Mouse (Mus musculus): ENCODE data around the gene Abhd13. TPM values are rescaled to one million over a fixed set of nuclear protein-coding genes. Genes with fewer than 3 reads are reported as not detected.

Abhd13 gene
- total RNA-seq, 2 experiments from 2014 or later: 6.9 to 8.2 TPM

DNA sequence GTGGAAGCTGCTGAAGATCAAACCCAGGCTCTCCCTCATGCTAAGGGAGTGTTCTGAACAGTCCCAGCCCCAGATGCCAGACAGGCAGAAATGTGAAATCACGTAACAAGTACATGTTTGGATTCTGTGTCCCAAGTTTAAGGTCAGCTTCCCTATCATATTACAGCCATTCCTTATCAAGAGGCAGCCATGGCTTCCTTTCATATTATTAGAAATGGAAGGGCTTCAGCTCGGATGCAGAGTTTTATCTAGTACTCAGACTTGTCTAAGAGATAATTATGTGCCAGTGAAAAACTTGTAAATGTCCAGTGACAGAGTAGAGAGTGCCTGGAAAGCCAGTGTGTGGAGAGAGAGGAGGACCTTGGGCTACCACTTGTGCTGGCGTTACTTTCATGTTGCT is 63.4 kb downstream of the Abhd13 start:
- H3K4me3 ChIP-seq: no peak overlapping the region
- no peak for DNase-seq
- intact Hi-C loops (cut with DNase I): loop anchor here (10.0 kb wide), 1 partner anchor 66 kb away; the partner anchor contains the start of genes Abhd13 and Lig4
- H3K27ac ChIP-seq: no peak overlapping the region
- TF ChIP-seq CTCF (IDR thresholded peaks at IDR 0.05): no peak

Other genes with a start within 250 kb of the Abhd13 start
- under 1 TPM in 1 of 2 experiments, not detected in 1; 0.08 TPM for gene Fam155a, start 206.5 kb upstream of the Abhd13 start, total RNA-seq (2021)
- gene Gm10217, start 113.5 kb upstream of the Abhd13 start, total RNA-seq (2021): not detected
- gene Lig4, start within 50 bp of the Abhd13 start, total RNA-seq (2021): 1 to 10 TPM; 3.7 to 5.3 TPM
- gene Tnfsf13b, start 28.8 kb downstream of the Abhd13 start, total RNA-seq (2021): 1 to 10 TPM in 1 of 2 experiments, under 1 TPM in 1; 0.67 to 1.0 TPM
- under 1 TPM; 0.08 to 0.36 TPM for gene Myo16, start 176.2 kb downstream of the Abhd13 start, total RNA-seq (2021)